Mouse (Mus musculus) mouse trophoblast stem cell (cell line): ENCODE measurements around the gene Sptbn1.

Experiments used
- in situ Hi-C, 2 experiments: fragments of 300-500 bp; cut with MseI, MboI; formaldehyde crosslinking; loops; 2 replicates in 1 of 2; 3 replicates in 1 of 2; pipeline ENCODE4 v1.15.1; 2025

Sptbn1 gene

GRCm38 (mm10) chr11:30217496-30217895 is 50.5 kb downstream of the Sptbn1 start:
- in situ Hi-C loops = no loop called here

GRCm38 (mm10) chr11:30211663-30212416 is 56.1 kb downstream of the Sptbn1 start:
- in situ Hi-C loops = no loop called here

DNA sequence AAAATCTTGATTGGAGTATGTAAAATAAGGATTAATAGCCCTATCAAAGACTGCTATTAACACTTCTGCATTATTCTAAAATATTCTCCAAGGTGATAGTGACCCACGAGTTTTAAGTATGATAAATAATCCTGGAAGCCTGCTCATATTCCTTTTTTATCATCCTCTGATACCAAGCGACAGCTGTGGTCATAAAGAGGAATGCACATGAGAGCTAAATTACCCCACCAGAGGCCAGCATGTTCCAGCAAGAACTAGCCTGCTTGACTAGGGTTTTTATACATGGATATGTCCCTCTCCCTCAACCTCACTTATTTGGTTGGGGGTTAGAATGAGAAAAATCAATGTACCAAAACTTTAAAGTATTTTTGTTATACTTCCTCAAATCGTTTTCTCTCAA is 56.8 kb downstream of the Sptbn1 start:
- in situ Hi-C loops = no loop called here

- in situ Hi-C loops = no loop called here
Observed at GRCm38 (mm10) chr11:30210100-30210811, 57.7 kb downstream of the Sptbn1 start.

DNA sequence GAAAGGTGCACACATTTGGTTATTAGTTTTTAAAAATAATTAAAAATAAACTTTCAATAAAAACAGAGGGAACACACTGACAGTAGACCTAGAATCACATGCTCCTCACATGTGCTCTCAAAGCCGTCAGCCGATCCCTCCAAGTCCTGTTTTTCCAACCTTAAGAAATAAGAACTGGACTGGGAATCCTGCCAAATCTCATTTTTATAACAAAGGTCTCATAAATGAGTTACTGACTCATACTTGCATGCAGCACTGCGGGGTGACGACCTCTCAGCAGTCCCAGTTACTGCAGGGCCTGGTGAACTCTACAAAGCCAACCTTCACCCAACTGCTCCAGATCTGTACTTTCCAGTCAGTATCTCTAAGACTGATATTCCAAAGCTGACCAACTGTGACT is 58.5 kb downstream of the Sptbn1 start:
- in situ Hi-C loops = no loop called here

- in situ Hi-C loops = no loop called here
Observed at GRCm38 (mm10) chr11:30204398-30204797, 63.6 kb downstream of the Sptbn1 start.

- in situ Hi-C loops = no loop called here
Observed at GRCm38 (mm10) chr11:30200391-30200790, 67.6 kb downstream of the Sptbn1 start.

GRCm38 (mm10) chr11:30198091-30198675 is 69.8 kb downstream of the Sptbn1 start:
- in situ Hi-C loops = no loop called here

DNA sequence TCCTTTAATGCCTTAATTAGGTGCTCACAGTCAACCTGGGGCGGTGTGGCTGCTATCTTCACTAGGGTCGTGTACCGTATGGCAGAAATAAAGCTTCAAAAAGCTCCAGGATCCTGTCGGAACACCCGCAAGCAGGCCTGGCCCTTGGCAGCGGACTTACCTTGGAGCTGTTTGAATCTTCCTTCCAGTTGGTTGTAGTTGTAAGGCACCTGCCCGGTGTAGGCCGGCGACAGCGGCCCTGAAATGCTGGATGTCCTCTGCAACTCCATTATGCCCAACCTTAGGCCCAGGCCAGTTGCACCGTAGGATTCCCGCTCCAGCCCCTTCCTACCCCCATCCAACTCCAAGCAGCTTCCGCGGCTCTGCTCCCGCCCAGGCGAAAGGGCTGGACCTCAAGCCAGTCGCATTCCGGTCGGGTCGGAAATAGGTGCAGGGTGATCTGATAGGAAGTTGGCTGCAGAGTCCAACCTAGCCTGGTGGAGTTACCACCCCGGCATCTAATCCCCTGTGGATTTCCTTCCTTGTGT is 70.3 kb downstream of the Sptbn1 start:
- in situ Hi-C loops = no loop called here

DNA sequence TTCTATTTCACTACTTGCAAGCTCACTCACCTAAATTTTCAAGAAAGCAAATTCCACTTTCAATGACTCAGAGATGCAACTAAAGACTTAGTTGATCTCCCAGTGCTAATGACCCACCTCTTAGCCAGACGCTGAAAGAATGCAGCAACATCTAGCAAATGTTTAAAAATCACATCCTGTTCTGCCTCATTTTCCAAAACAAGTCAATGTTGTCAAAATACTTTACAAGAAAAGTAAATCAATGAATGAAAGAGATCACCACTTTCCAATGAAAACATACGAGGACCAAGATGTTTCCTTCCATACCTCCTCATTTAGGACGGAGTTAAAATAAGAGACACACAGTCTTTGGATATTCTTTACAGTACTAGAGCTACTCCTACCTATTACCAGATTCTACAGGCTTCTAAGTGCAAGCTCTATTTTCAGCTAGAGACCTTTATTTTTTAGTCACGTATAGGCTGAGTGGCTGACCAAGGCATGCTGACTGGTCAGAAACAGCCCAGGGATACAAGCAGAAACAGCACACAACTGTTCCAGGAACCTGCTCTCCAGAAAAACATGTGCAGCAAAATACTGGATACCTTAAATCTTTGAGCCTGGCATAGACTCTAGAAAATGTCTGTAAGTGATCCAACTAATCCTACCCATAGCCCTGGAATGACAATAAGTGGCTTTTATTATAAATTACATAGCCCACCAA is 71.5 kb downstream of the Sptbn1 start:
- in situ Hi-C loops = no loop called here

- in situ Hi-C loops = no loop called here
Observed at GRCm38 (mm10) chr11:30195756-30196155, 72.2 kb downstream of the Sptbn1 start.

DNA sequence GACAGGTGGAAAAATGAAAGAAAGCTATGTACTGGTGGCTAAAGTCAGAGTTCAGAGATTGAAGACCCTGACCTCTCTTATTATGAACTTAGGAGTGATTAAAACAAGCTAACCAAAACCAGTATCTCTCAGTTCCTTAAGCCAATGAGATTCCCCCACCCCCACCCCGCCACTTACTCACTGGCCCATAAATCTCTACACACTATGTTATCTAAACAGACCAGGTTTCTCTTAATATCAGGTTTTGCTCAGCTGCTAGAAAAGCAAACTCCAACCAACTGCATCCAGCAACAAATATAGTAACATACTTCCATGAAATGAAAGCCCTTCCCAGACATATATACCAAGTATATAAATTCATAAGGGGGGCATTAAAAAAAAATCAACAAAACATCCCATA is 73.2 kb downstream of the Sptbn1 start:
- in situ Hi-C loops = no loop called here

DNA sequence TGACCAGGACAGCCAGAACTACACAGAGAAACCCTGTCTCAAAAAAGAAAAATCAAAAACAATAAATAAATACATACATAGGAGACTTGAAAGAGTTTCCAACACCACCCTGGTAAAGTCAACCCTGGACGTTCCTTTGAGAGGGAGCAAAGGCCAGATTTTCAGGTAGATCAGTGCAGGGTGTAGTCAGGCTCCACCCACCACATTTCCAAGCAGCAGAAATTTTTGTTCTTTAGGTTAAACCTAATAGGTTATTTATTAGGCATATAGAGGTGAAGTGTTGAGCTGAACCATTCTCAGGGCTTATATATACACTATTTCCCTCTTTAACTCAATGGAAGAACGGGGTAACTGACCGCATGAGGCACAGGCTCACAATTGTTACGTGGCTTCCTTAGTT is 77.0 kb downstream of the Sptbn1 start:
- in situ Hi-C loops = no loop called here

GRCm38 (mm10) chr11:30190119-30190518 is 77.9 kb downstream of the Sptbn1 start:
- in situ Hi-C loops = no loop called here

- in situ Hi-C loops = no loop called here
Observed at GRCm38 (mm10) chr11:30186902-30187470, 81.0 kb downstream of the Sptbn1 start.

DNA sequence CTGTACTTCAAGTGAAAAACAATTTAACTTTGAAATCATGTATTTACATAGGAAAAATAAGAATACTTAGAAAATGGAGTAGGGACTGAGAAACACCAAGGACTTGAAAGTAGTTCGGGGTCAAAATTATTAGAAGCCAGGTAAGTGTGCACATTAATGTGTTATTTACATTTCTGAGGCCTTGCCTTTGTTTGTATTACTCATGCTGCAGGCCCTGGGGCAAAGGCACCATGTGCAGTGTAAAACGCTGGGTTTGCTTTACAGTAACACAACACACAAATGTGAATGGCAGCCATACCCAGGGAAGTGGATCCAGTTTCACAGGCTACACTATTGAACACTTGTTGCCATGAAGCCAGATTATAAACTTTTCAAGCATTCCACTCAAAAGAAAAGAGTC is 83.4 kb downstream of the Sptbn1 start:
- in situ Hi-C loops = no loop called here

DNA sequence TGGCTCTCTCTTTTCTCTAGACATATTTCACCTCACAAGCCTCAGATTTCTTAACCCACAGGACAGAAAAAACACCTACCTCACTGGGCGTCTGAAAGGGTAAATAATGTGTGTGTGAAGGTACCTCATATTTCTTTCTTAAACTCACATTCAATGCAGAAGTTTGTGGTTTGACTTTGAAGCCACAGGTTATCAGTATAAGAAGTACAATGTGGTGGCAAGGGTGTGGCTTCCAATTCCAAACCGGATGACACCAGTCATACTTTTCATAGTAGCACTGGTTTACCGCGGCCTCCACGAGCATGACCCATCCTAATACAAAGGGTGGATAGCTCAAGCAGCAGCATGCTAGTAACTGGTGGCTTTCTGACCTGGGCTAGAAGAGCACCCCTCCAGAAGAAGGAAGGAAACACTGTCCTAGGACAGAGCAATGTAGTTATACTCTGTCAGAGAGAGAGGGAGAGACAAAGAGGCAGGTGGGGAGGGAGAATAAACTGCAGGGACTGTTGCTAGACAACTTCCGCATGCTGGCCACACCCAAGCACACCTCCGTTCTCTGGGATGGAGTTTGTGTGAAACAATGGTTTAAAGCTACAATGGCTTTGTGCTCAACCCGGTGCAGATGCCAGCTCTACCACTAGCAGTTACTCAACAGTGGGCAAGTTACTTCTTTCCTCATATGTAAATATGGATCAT is 85.1 kb downstream of the Sptbn1 start:
- in situ Hi-C loops = no loop called here

DNA sequence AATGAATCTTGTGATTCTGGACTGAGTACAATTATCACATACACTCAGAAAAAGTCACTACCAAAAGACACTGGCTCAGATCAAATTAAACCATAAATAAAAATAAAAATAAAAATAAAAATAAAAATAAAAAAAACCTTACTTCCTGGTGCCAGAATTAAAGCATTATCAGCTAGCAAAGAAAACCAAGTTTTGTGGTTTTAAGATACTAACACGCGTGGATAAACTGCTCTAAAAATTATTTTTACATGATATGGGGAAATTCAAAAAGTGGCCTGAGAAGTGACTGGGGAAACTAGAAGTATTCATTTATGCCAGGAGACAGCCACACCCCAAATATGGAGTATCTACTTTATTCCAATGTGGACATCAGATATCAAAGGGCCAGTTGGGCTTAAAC is 89.8 kb downstream of the Sptbn1 start:
- in situ Hi-C loops = no loop called here

GRCm38 (mm10) chr11:30177145-30177840 is 90.7 kb downstream of the Sptbn1 start:
- in situ Hi-C loops = no loop called here

DNA sequence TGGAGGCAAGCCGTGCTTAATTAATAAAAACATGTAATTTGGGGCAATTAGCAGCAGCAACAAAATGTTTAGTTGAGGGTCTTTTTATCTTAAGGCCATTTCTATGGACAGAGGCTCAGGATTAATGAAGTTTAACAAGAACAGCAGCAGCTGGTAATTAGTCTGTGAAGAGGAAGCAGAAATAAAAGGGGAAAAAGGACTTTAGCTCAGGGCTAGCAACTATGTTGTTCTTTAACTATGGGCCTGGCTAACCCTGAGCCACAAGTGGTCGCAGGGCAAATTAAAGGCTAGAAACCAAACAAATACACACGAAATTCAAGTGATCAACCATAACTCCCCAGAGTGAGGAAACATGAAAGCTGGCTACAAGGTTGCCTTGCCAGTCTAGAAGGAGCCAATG is 91.9 kb downstream of the Sptbn1 start:
- in situ Hi-C loops = no loop called here
